Mouse (Mus musculus): ENCODE measurements around the gene Chd8.
"Not testable (repeated sequence)": the region's sequence is repeated elsewhere in the genome, so short reads cannot be mapped to it uniquely, and the experiment has no call there.

Gene Chd8

GRCm38 (mm10) chr14:52257484-52258213, at the start of gene Chd8:
Chd8 (minus strand) TSS chr14:52257780.
- peak; percentile 99 for DNase-seq

- peak; percentile 50 for DNase-seq
Observed at GRCm38 (mm10) chr14:52306100-52306499, 48.5 kb upstream of the Chd8 start.

- peak; percentile 92 for DNase-seq
Observed at GRCm38 (mm10) chr14:52304644-52305271, 47.2 kb upstream of the Chd8 start, which contains the start of gene Mettl3. Mettl3 (minus strand) TSS chr14:52305128.

GRCm38 (mm10) chr14:52303517-52303916, 45.9 kb upstream of the Chd8 start:
- not testable (repeated sequence) for DNase-seq

- DNase-seq, result no peak
Observed at GRCm38 (mm10) chr14:52295558-52296264, 38.1 kb upstream of the Chd8 start.

- DNase-seq, result no peak
Observed at GRCm38 (mm10) chr14:52284191-52284590, 26.6 kb upstream of the Chd8 start.

DNA sequence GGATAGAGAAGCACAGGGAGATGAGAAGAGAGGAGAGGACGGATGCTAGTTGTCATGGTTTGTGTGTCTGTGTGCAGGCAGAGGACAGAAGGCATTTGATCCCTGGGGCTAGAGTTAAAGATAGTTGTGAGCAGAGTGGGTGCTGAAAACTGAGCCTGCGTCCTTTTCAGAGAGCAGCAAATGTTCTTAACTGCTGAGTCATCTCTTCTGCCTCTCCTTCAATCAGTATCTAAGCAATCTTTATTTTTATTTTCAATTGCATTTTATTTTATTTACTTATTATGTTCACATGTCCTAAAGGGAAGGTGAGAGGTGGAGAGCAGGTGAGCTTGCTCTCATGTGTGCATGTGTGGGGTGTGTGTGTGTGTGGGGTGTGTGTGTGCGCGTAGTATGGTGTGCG, 26.0 kb upstream of the Chd8 start:
- no peak for DNase-seq

- peak; percentile 49 for DNase-seq
Observed at GRCm38 (mm10) chr14:52279747-52280120, 22.2 kb upstream of the Chd8 start.

GRCm38 (mm10) chr14:52278932-52279746, 21.6 kb upstream of the Chd8 start, which contains the start of the genes Tox4 and Rab2b:
Tox4 (plus strand) TSS chr14:52279146.
Rab2b (minus strand) TSS chr14:52279545.
- peak; percentile 97 for DNase-seq

GRCm38 (mm10) chr14:52277210-52277609, 19.6 kb upstream of the Chd8 start:
- no peak for DNase-seq

- DNase-seq, result no peak
Observed at GRCm38 (mm10) chr14:52272781-52273180, 15.2 kb upstream of the Chd8 start.

- DNase-seq, result peak; percentile 41
Observed at GRCm38 (mm10) chr14:52256311-52257175, 1.0 kb downstream of the Chd8 start.

- no peak for DNase-seq
Observed at GRCm38 (mm10) chr14:52246129-52246528, 11.5 kb downstream of the Chd8 start.

- DNase-seq, result no peak
Observed at GRCm38 (mm10) chr14:52244690-52245042, 12.9 kb downstream of the Chd8 start.

DNA sequence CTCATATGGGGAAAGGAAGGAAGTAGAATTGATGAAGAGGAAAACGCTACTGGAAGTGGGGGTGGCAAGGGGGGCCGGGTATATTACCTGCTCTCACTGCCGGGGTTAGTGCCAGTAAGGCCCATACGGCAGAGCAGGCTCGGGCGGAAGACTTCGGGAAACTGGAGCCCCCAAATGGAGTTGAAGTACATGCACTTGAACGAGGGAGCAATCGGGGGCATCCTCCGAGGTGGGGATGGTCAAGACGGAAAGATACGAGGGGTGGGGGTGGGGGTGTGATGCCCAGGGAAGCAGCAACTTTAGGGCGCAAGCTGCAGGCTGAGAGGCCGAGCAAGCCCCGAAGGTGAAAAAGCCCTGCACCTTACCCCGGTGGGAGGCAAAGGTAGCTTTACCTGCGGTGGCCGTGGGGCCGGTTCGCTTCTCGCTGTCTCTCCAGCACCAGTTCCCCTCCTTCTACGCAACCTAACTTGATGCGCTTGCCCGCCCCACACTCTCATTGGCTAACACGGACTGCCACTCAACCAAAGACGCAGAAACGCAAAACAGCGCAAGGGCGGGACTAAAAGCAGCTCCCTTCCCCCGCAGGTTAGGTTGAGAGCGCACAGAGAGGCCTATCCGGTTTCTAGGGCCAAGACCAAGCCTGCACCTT, 13.4 kb downstream of the Chd8 start:
- DNase-seq, result peak; percentile 98

DNA sequence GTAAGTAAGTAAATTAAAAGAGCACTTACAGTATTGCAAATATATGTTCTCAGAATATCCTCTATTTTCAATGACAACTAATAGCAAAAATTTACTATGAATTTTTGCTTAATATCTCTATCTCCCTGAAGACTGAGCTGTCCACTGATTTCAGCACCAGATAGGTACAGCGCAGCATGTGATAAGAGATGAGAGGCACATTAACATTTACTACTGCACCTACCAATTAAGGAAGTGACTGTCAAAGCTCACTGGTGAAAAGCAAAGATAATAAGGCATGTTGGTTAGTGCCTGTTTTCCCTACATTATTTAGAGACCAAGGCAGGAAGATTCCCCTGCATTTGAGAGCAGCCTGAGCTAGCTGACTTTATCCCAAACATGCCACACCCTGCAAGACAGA, 21.4 kb downstream of the Chd8 start:
- DNase-seq, result no peak

DNA sequence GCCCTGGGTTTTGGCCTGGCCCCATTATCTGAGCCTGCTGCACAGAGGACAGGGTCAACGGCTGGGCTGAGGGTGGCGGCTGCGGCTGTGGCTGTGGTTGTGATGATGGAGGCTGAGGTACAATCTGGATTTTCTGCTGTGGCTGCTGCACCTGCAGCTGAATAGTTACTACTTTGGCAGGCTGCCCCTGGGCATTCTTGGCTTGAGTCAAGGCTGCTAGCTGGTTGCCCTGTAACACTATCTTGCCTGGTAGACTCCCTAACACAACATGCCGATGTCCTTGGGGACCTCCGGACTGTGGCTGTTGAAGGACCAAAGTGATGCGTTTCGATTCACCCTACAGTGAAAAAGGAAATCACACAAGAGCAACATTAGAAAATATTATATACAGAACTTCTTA, 22.4 kb downstream of the Chd8 start:
- no peak for DNase-seq

DNA sequence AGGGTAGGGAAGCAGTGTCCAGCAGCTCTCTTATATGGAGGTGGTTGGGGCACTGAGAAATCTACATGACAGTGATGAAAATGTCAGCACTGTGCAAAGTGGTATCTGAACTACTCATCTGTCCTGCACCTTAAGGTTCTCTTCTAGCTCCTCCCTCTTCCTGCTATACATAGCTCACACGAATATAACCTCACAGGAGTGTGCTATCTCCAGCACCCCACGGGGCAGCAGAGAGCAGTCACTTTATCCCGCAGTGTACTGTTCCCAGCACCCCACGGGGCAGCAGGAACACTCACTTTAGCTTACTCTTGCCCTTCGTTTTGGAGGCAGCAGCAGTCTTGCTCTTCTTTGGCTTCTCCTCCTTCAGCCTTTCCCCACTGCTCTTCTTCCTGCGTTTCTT, 25.3 kb downstream of the Chd8 start:
- no peak for DNase-seq

DNA sequence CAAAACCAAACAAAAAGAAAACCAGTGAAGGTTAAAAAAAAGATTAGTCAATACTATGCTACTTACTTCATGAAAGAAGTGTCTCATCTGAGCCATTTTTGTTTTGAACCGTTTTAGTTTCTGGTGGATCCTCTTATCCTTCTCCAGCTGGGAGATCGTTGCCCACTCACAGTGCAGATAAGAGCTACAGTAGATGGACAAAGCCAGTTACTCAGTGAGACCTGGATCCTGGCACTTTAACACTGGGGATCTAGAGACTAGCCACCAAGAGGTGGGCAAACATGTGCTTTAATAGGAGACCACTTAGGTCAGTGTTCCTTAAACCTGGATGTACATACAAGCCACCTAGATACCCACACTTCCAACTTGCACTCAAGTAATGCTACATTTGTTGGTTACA, 31.6 kb downstream of the Chd8 start:
- no peak for DNase-seq

- DNase-seq, result no peak
Observed at GRCm38 (mm10) chr14:52217261-52217660, 40.3 kb downstream of the Chd8 start.

DNA sequence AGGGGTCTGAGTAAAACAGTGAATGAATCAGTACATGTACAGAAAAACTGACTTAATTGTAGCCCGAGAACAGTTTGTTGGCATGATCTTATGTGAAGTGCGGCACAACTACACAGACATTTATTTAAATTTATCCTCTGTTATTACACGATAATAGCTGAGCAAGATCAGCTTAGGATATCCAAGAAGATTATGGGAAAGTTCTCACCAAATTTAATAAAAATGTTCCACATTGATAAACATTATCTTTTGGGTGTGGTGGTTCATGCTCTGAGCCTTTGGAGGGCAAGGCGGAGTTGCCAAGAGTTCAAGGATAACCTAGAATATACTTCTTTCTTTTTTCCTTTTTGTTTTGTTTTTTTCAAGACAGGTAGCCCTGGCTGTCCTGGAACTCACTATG, 58.2 kb downstream of the Chd8 start:
- peak; percentile 36 for DNase-seq
